Mouse (Mus musculus) heart, postnatal 36 days (tissue): ENCODE measurements around the gene Ptbp1. TPM values are rescaled to one million over a fixed set of nuclear protein-coding genes. Genes with fewer than 3 reads are reported as not detected.
A peak's percentile ranks its signal among the peaks of the same experiment; 100 is the strongest.

Experiments used
- DNase-seq, 2 experiments: peaks; one replicate each; pipeline ENCODE4 v3.0.0; 2021 to 2022
- intact Hi-C: fragments of 180-260 bp; cut with DNase I; formaldehyde crosslinking; loops from one replicate; pipeline ENCODE4 v1.15.1; 2025
- total RNA-seq, 2 experiments: library from RNA; stranded (reverse); gene quantifications; 2 replicates each; pipeline ENCODE4 v1.2.3; 2021

The Ptbp1 gene
- total RNA-seq, 2 experiments from 2014 or later = 50.9 to 51.2 TPM

- intact Hi-C loops = no loop called here
- DNase-seq = no peak
Measured at GRCm38 (mm10) chr10:79856704-79857451, 2.7 kb downstream of the Ptbp1 start.

DNA sequence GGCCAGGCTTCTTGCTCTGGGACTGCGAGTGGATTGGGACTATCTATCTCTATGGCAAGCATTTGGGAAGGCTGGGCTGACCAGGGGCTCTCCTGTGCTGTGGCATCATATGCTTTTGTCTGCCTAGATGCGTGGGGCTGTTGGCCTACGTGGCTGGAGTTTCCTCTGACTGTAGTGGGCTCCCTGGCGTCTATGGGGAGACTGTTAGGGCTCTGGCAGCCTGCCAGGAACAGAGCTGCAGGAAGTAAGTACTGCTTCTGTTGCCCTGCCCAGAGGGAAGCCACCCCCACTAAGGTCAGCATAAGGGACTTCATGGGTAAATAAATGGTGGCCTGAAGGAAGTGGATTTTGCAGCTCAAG lies 3.2 kb downstream of the Ptbp1 start:
- DNase-seq = peak; percentile 71 to 74
- intact Hi-C loops = no loop called here

- intact Hi-C loops = loop anchor here (2.0 kb wide), 1 partner anchor 17 kb away; no protein-coding TSS in a partner anchor
- DNase-seq = no peak
Measured at GRCm38 (mm10) chr10:79857894-79858293, 3.7 kb downstream of the Ptbp1 start.

GRCm38 (mm10) chr10:79858416-79859074 lies 4.3 kb downstream of the Ptbp1 start:
- DNase-seq = peak; percentile 60 to 66
- intact Hi-C loops = loop anchor here (2.0 kb wide), 1 partner anchor 18 kb away; no protein-coding TSS in a partner anchor

DNA sequence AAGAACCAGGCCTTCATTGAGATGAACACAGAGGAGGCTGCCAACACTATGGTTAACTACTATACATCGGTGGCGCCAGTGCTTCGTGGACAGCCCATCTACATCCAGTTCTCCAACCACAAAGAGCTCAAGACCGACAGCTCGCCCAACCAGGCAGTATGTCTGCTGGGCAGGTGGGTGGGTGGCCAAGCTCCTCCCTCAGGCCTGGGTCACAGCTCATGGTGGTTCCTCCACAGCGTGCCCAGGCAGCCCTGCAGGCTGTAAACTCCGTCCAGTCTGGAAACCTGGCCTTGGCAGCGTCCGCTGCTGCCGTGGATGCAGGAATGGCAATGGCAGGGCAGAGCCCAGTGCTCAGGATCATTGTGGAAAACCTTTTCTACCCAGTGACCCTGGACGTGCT lies 4.9 kb downstream of the Ptbp1 start:
- DNase-seq = no peak
- intact Hi-C loops = loop anchor here (2.0 kb wide), 1 partner anchor 18 kb away; no protein-coding TSS in a partner anchor

GRCm38 (mm10) chr10:79860079-79860911 lies 6.1 kb downstream of the Ptbp1 start:
- intact Hi-C loops = no loop called here
- DNase-seq = no peak

GRCm38 (mm10) chr10:79861230-79862048 lies 7.2 kb downstream of the Ptbp1 start:
- intact Hi-C loops = no loop called here
- no peak for DNase-seq

GRCm38 (mm10) chr10:79862049-79862788 lies 8.0 kb downstream of the Ptbp1 start:
- DNase-seq = no peak
- intact Hi-C loops = no loop called here

- DNase-seq = no peak
- intact Hi-C loops = no loop called here
Measured at GRCm38 (mm10) chr10:79862925-79863324, 8.7 kb downstream of the Ptbp1 start.

- intact Hi-C loops = no loop called here
- DNase-seq = no peak
Measured at GRCm38 (mm10) chr10:79864351-79865188, 10.3 kb downstream of the Ptbp1 start.

DNA sequence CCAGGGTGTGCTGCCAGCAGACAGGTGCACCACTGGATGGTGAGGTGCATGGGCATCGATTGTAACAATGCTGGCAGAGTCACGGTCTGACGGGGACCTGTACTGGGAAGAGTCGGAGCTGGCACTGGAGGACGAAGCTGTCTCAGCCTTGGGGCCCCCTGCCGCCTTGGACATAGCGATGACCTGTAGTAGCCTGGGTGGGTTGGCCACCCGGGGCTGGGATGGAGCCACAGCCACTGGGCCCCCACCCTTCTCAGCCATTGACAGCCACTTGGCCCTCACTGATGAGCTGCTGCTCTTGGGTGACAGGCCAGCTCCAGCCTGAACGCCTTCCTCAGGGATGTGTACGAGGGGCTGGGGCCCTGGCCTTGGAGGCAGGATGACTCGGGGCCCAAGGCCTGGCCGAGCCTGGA lies 11.0 kb downstream of the Ptbp1 start:
- DNase-seq = no peak
- intact Hi-C loops = no loop called here

DNA sequence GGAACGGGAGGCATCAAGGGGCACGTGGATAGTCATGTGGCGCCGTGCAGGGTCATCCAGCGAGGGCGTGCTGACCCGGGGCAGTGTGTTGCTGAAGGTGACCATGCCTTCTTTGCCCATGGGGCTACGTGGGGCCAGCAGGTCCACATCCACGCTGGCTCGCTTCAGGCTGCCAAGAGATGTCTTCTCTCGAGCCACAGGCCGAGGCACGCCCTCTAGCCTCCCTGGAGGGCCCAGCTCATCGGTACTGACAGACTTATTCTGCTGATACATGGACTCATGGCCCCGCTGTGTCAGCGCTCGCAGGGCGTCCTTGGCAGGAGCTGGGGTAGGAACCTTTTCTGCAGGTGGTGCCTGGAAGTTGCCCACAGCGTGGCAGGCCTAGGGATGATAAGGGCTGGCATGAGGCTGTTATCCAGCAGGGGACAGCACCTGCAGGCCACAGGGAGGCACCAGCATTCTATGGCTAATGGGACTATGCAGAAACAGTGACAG lies 11.6 kb downstream of the Ptbp1 start:
- no peak for DNase-seq
- intact Hi-C loops = no loop called here

- DNase-seq = no peak
- intact Hi-C loops = no loop called here
Measured at GRCm38 (mm10) chr10:79866601-79867000, 12.4 kb downstream of the Ptbp1 start.

GRCm38 (mm10) chr10:79871845-79872244 lies 17.6 kb downstream of the Ptbp1 start:
- intact Hi-C loops = no loop called here
- DNase-seq = no peak

- intact Hi-C loops = no loop called here
Measured at GRCm38 (mm10) chr10:79872862-79873261, 18.6 kb downstream of the Ptbp1 start.

GRCm38 (mm10) chr10:79873313-79873712 lies 19.1 kb downstream of the Ptbp1 start:
- DNase-seq = no peak
- intact Hi-C loops = no loop called here

More at GRCm38 (mm10) chr10:79872862-79873261, 18.6 kb downstream of the Ptbp1 start:
- DNase-seq = no peak

DNA sequence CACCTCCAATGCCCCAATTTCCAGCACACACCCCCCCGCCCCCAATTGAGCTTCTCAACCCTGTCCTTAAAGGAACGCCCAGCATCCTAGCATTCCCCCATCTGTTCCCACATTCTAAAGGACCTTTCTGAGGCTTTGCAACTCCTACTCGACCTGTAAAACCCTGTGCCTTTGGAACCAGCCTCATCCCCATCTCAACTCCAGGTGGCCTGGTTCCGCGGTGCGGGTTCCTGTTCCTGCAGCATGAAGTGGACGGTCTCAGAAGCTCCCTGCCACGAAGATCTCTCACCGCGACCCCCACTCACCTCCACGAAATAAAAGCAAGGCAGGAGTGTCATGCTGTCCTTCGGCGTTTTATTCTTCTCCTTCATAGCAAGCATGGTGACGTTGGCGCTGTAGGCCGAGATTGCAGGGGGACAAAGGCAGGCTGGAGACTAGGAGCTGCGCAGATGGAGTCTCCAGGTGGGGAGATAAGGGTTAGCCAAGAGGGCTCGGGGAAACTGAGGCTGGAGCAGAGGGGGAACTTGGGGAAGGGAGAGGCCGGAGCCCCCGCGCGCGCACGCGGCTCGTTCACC lies 19.6 kb downstream of the Ptbp1 start:
- DNase-seq = no peak
- intact Hi-C loops = no loop called here

DNA sequence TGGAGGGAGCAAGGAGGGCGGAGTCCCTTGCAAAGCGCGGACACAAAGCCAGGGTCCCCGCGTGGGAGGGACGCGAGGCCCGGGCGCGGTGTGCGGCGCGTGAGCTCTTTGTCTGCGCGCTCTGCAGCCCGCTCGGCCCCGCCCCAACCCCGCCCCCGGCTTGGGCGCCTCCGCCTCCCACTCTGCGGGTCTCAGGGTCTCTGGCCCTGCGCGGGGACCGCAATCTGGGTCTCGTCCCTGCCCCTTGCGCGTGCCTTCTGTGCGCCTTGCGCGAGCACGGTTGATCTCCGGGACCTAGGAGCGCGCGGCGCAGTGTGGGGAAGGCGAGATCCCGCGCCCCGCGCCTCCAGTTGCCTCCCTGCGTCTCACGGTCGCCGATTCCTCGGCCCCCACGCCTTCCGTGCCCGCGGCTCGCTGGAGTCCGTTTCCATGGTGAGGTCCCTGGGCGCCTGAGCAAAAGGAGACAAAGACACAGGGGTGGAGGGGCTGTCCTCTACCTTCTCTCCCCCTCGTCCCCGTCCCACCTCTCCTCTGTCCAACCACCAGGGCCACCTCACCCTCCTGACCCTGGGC lies 20.1 kb downstream of the Ptbp1 start, which contains the start of the genes Prtn3 and Plppr3:
Gene Prtn3 (plus strand): TSS at position 187 of the 573 bp plus-strand sequence.
Gene Plppr3 (minus strand): TSS at position 345 of the 573 bp plus-strand sequence.
- no peak for DNase-seq
- intact Hi-C loops = no loop called here
